Mouse (Mus musculus) heart, embryonic 14.5 days (tissue): ENCODE data around the gene Tnfrsf1a. TPM values are rescaled to one million over a fixed set of nuclear protein-coding genes. Genes with fewer than 3 reads are reported as not detected.

Experiments
- ATAC-seq: fragments of 200-750 bp; cut with Nextera tagmentation; 2 replicates; pipeline ENCODE4 v1.8.0; 2017; ENCODE audit warnings: low read depth, moderate TSS enrichment; ENCODE audit not compliant: insufficient number of reproducible peaks, insufficient read depth, low FRiP score
- H3K27ac ChIP-seq, 2 experiments: fragments of 200-500 bp in 1 of 2; fragments of 300-500 bp in 1 of 2; sonication (generic) in 1 of 2; replicated peaks in 1 of 2; 2 replicates each; pipeline ENCODE4 v1.5.1; 2012 to 2014; ENCODE audit warnings: low read depth in 2 of 2, low read length in 2 of 2, control low read depth in 1 of 2, mild to moderate bottlenecking in 1 of 2, mixed read lengths in 1 of 2; ENCODE audit not compliant: control insufficient read depth in 1 of 2, insufficient read depth in 1 of 2
- H3K27me3 ChIP-seq: fragments of 300-500 bp; sonication (generic); 2 replicates; pipeline ENCODE4 v1.6.1; 2014; ENCODE audit warnings: mild to moderate bottlenecking, low read length, control low read depth; ENCODE audit not compliant: control insufficient read depth, insufficient read depth
- H3K36me3 ChIP-seq: fragments of 300-500 bp; sonication (generic); 2 replicates; pipeline ENCODE4 v1.6.1; 2014; ENCODE audit warnings: mild to moderate bottlenecking, control low read depth, low read length, mixed read lengths; ENCODE audit not compliant: control insufficient read depth, insufficient read depth
- H3K4me1 ChIP-seq, 2 experiments: fragments of 200-500 bp in 1 of 2; fragments of 300-500 bp in 1 of 2; sonication (generic) in 1 of 2; 2 replicates each; pipeline ENCODE4 v1.6.1; 2012 to 2014; ENCODE audit warnings: low read length in 2 of 2, control low read depth in 1 of 2, mixed read lengths in 1 of 2; ENCODE audit not compliant: control insufficient read depth in 2 of 2, insufficient read depth in 2 of 2
- H3K4me2 ChIP-seq: fragments of 300-500 bp; sonication (generic); 2 replicates; pipeline ENCODE4 v1.6.1; 2014; ENCODE audit warnings: mild to moderate bottlenecking, low read length
- H3K4me3 ChIP-seq, 2 experiments: fragments of 200-500 bp in 1 of 2; fragments of 300-500 bp in 1 of 2; sonication (generic) in 1 of 2; 2 replicates each; pipeline ENCODE4 v1.5.1; 2012 to 2014; ENCODE audit warnings: low read length in 2 of 2, mild to moderate bottlenecking in 2 of 2, control low read depth in 1 of 2, low read depth in 1 of 2, moderate library complexity in 1 of 2; ENCODE audit not compliant: control insufficient read depth in 1 of 2, insufficient read depth in 1 of 2
- H3K9ac ChIP-seq: fragments of 300-500 bp; sonication (generic); 2 replicates; pipeline ENCODE4 v1.6.1; 2014; ENCODE audit warnings: mild to moderate bottlenecking, low read length
- H3K9me3 ChIP-seq: fragments of 300-500 bp; sonication (generic); 2 replicates; pipeline ENCODE4 v1.6.1; 2016; ENCODE audit warnings: low read length, control low read depth; ENCODE audit not compliant: control insufficient read depth
- WGBS: fragments of 180-500 bp; shearing (Covaris S2); extraction: QIAGEN DNeasy Blood & Tissue Kit; methylation state at CpG from one replicate; pipeline ENCODE4 v1.1.7; 2014; 5-methylcytosine and 5-hydroxymethylcytosine counted together
- polyA plus RNA-seq: library from polyadenylated mRNA; unstranded; fragments of >200 nt; fragmentation: Nextera tagmentation; extraction: Ambion mirVana; gene quantifications from 2 replicates; pipeline ENCODE4 v1.2.1, GENCODE M21; 2014

The Tnfrsf1a gene
- polyA plus RNA-seq, 1 experiment from 2014 or later: 43.5 TPM

- 0 out of 2 replicates have a peak, but pooled peaks cover under 1% of the 10 kb centered on the region for H3K27me3 ChIP-seq
- peak overlapping the region in 1 of 2 experiments; percentile 9; a peak in 1 of 4 replicates for H3K4me3 ChIP-seq
- H3K9ac ChIP-seq: no peak overlapping the region
- peak overlapping the region; percentile 55 for H3K4me2 ChIP-seq
- H3K9me3 ChIP-seq: no peaks in the 10 kb centered on the region
- H3K4me1 ChIP-seq: peaks cover 35 to 63% of the 10 kb centered on the region in 2 experiments
- no peak for ATAC-seq
- peak overlapping the region; percentile 5 to 70; a peak in 2 of 4 replicates for H3K27ac ChIP-seq
- 12% methylated on average over 10 of the region's 10 CpGs for WGBS
- H3K36me3 ChIP-seq: peaks cover 37% of the 10 kb centered on the region
Observed at GRCm38 (mm10) chr6:125355197-125355741, 6.1 kb downstream of the Tnfrsf1a start.

- 25% methylated on average over 8 of the region's 8 CpGs for WGBS
- no peak for ATAC-seq
- peaks cover 2% of the 10 kb centered on the region; the same call in 1 of the 2 replicates for H3K27me3 ChIP-seq
- H3K9ac ChIP-seq: no peak overlapping the region
- no peaks in the 10 kb centered on the region for H3K9me3 ChIP-seq
- H3K4me1 ChIP-seq: peaks cover 35 to 53% of the 10 kb centered on the region in 2 experiments
- H3K36me3 ChIP-seq: peaks cover 47% of the 10 kb centered on the region
- no peak overlapping the region for H3K27ac ChIP-seq
- H3K4me3 ChIP-seq: no peak overlapping the region
- H3K4me2 ChIP-seq: no peak overlapping the region
Observed at GRCm38 (mm10) chr6:125356264-125356663, 7.1 kb downstream of the Tnfrsf1a start.

- Histone ChIP-seq H3K4me3 (no peak overlapping the region), H3K4me2 (no peak overlapping the region), H3K36me3 (peaks cover 58% of the 10 kb centered on the region), H3K4me1 (peaks cover 26 to 43% of the 10 kb centered on the region in 2 experiments), H3K9me3 (no peaks in the 10 kb centered on the region), H3K27me3 (peaks cover 6% of the 10 kb centered on the region), H3K27ac (no peak overlapping the region), H3K9ac (no peak overlapping the region)
- WGBS: 86% methylated on average over 15 of the region's 15 CpGs
- ATAC-seq: no peak
Observed at GRCm38 (mm10) chr6:125357334-125357733, 8.2 kb downstream of the Tnfrsf1a start.

- H3K9ac ChIP-seq: no peak overlapping the region
- no peak overlapping the region for H3K27ac ChIP-seq
- no peak overlapping the region for H3K4me3 ChIP-seq
- H3K36me3 ChIP-seq: peaks cover 60% of the 10 kb centered on the region
- no peaks in the 10 kb centered on the region for H3K9me3 ChIP-seq
- ATAC-seq: no peak
- 36% methylated on average over 9 of the region's 9 CpGs for WGBS
- H3K4me1 ChIP-seq: peaks cover 14 to 31% of the 10 kb centered on the region in 2 experiments
- peaks cover 28% of the 10 kb centered on the region for H3K27me3 ChIP-seq
- no peak overlapping the region for H3K4me2 ChIP-seq
Observed at GRCm38 (mm10) chr6:125359999-125360398, 10.8 kb downstream of the Tnfrsf1a start.

GRCm38 (mm10) chr6:125360846-125361245, 11.7 kb downstream of the Tnfrsf1a start:
- H3K36me3 ChIP-seq: peaks cover 60% of the 10 kb centered on the region
- H3K4me3 ChIP-seq: no peak overlapping the region
- no peak overlapping the region for H3K4me2 ChIP-seq
- no peak overlapping the region for H3K27ac ChIP-seq
- H3K9ac ChIP-seq: no peak overlapping the region
- no peak for ATAC-seq
- WGBS: 75% methylated on average over 9 of the region's 9 CpGs
- H3K4me1 ChIP-seq: peaks cover 6 to 23% of the 10 kb centered on the region in 2 experiments
- H3K27me3 ChIP-seq: peaks cover 28% of the 10 kb centered on the region
- H3K9me3 ChIP-seq: 0 out of 2 replicates have a peak, but pooled peaks cover 2% of the 10 kb centered on the region

GRCm38 (mm10) chr6:125361467-125362291, 12.5 kb downstream of the Tnfrsf1a start:
- peaks cover 3 to 14% of the 10 kb centered on the region in 2 experiments; a peak in 3 of 4 replicates for H3K4me1 ChIP-seq
- no peak overlapping the region for H3K4me3 ChIP-seq
- no peak overlapping the region for H3K9ac ChIP-seq
- H3K9me3 ChIP-seq: 0 out of 2 replicates have a peak, but pooled peaks cover 5% of the 10 kb centered on the region
- no peak overlapping the region for H3K4me2 ChIP-seq
- no peak for ATAC-seq
- peaks cover 59% of the 10 kb centered on the region for H3K36me3 ChIP-seq
- 36% methylated on average over 38 of the region's 38 CpGs for WGBS
- no peak overlapping the region for H3K27ac ChIP-seq
- peaks cover 28% of the 10 kb centered on the region for H3K27me3 ChIP-seq

GRCm38 (mm10) chr6:125363021-125363420, 13.9 kb downstream of the Tnfrsf1a start:
- H3K27me3 ChIP-seq: peaks cover 28% of the 10 kb centered on the region
- WGBS: 19% methylated on average over 15 of the region's 15 CpGs
- 0 out of 2 replicates have a peak, but pooled peaks cover 5% of the 10 kb centered on the region for H3K9me3 ChIP-seq
- peak overlapping the region; percentile 39 for H3K4me2 ChIP-seq
- no peak for ATAC-seq
- H3K9ac ChIP-seq: no peak overlapping the region
- H3K27ac ChIP-seq: no peak overlapping the region
- H3K4me1 ChIP-seq: peaks cover 3 to 14% of the 10 kb centered on the region in 2 experiments; a peak in 3 of 4 replicates
- H3K4me3 ChIP-seq: peak overlapping the region in 1 of 2 experiments; percentile 9; a peak in 1 of 4 replicates
- peaks cover 46% of the 10 kb centered on the region for H3K36me3 ChIP-seq
